Mouse (Mus musculus): ENCODE results near the gene Cand1. TPM values are rescaled to one million over a fixed set of nuclear protein-coding genes. Genes with fewer than 3 reads are reported as not detected.

Gene Cand1
- polyA plus RNA-seq, 1 experiment from 2014 or later: 48.5 TPM

DNA sequence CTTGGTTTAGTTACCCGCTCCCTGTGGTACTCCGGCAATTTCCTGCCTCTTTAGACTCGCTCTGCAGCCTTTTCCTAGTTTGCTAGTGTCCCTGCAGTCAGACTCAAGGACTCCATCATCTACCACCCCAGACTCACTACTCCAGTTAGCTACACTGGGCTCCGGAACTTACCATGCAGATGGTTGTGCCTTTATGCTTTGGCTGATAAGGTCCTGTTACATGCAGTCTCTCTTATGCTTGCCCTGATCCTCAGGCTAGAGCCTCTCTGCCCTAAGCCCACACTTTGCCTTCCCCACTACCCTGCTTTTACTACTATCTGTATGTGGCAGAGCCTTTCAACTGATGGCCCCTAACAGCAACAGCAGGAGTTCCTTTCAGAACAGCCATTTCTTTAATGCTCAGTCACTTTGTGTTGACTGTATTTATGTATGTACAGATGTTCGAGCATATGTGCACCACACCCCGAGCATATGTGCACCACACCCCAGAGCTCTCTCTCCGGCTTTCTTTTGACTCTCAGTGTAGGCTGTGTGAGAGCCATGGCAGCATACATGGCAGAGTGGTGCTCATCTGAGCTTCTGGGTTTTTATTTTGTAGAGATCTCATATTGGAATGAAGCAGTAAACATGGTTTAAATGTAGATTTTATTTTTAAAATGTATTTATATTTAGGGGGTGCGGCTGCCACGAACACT is 41.5 kb downstream of the Cand1 start:
- no peaks in the 10 kb centered on the region for H3K9me3 ChIP-seq (ENCODE audit: control insufficient read depth, low read length)
- no peaks in the 10 kb centered on the region for H3K4me1 ChIP-seq (replicated peaks; ENCODE audit: control insufficient read depth, insufficient read depth, low read length)
- H3K27me3 ChIP-seq (replicated peaks; ENCODE audit: control insufficient read depth, insufficient read depth, low read length): no peaks in the 10 kb centered on the region
- H3K36me3 ChIP-seq (ENCODE audit: control insufficient read depth, insufficient read depth): peaks cover 22% of the 10 kb centered on the region
- H3K9ac ChIP-seq (replicated peaks; ENCODE audit: low read depth, low read length): no peak overlapping the region
- H3K4me2 ChIP-seq (ENCODE audit: low read length): no peak overlapping the region
- H3K4me3 ChIP-seq (replicated peaks; ENCODE audit: low read length): no peak overlapping the region
- no peak overlapping the region for H3K27ac ChIP-seq (ENCODE audit: low read length)
- 89% methylated on average over 9 of the region's 9 CpGs for WGBS
- peak; percentile 80 for ATAC-seq

GRCm38 (mm10) chr10:119197621-119198150 is 42.2 kb downstream of the Cand1 start:
- no peaks in the 10 kb centered on the region for H3K27me3 ChIP-seq (replicated peaks; ENCODE audit: control insufficient read depth, insufficient read depth, low read length)
- ATAC-seq: no peak
- peaks cover 17% of the 10 kb centered on the region for H3K36me3 ChIP-seq (ENCODE audit: control insufficient read depth, insufficient read depth)
- no peak overlapping the region for H3K9ac ChIP-seq (replicated peaks; ENCODE audit: low read depth, low read length)
- H3K4me2 ChIP-seq (ENCODE audit: low read length): no peak overlapping the region
- H3K4me3 ChIP-seq (replicated peaks; ENCODE audit: low read length): no peak overlapping the region
- H3K4me1 ChIP-seq (replicated peaks; ENCODE audit: control insufficient read depth, insufficient read depth, low read length): no peaks in the 10 kb centered on the region
- no peak overlapping the region for H3K27ac ChIP-seq (ENCODE audit: low read length)
- H3K9me3 ChIP-seq (ENCODE audit: control insufficient read depth, low read length): no peaks in the 10 kb centered on the region
- WGBS: 89% methylated on average over 13 of the region's 13 CpGs

- Histone ChIP-seq H3K36me3 (ENCODE audit: control insufficient read depth, insufficient read depth) (no peaks in the 10 kb centered on the region), H3K4me3 (replicated peaks; ENCODE audit: low read length) (no peak overlapping the region), H3K9me3 (ENCODE audit: control insufficient read depth, low read length) (no peaks in the 10 kb centered on the region), H3K4me2 (ENCODE audit: low read length) (no peak overlapping the region), H3K4me1 (replicated peaks; ENCODE audit: control insufficient read depth, insufficient read depth, low read length) (no peaks in the 10 kb centered on the region), H3K27me3 (replicated peaks; ENCODE audit: control insufficient read depth, insufficient read depth, low read length) (no peaks in the 10 kb centered on the region), H3K27ac (ENCODE audit: low read length) (no peak overlapping the region), H3K9ac (replicated peaks; ENCODE audit: low read depth, low read length) (no peak overlapping the region)
- no peak for ATAC-seq
- 74% methylated on average over 8 of the region's 8 CpGs for WGBS
Observed at GRCm38 (mm10) chr10:119192598-119193372, 47.1 kb downstream of the Cand1 start.

GRCm38 (mm10) chr10:119187720-119188119 is 52.1 kb downstream of the Cand1 start:
- no peaks in the 10 kb centered on the region for H3K27me3 ChIP-seq (replicated peaks; ENCODE audit: control insufficient read depth, insufficient read depth, low read length)
- WGBS: 61% methylated on average over 4 of the region's 4 CpGs
- H3K9ac ChIP-seq (replicated peaks; ENCODE audit: low read depth, low read length): no peak overlapping the region
- H3K4me3 ChIP-seq (replicated peaks; ENCODE audit: low read length): no peak overlapping the region
- 0 out of 2 replicates have a peak, but pooled peaks cover 2% of the 10 kb centered on the region for H3K4me1 ChIP-seq (replicated peaks; ENCODE audit: control insufficient read depth, insufficient read depth, low read length)
- no peaks in the 10 kb centered on the region for H3K36me3 ChIP-seq (ENCODE audit: control insufficient read depth, insufficient read depth)
- H3K9me3 ChIP-seq (ENCODE audit: control insufficient read depth, low read length): no peaks in the 10 kb centered on the region
- no peak for ATAC-seq
- H3K4me2 ChIP-seq (ENCODE audit: low read length): no peak overlapping the region
- H3K27ac ChIP-seq (ENCODE audit: low read length): no peak overlapping the region

DNA sequence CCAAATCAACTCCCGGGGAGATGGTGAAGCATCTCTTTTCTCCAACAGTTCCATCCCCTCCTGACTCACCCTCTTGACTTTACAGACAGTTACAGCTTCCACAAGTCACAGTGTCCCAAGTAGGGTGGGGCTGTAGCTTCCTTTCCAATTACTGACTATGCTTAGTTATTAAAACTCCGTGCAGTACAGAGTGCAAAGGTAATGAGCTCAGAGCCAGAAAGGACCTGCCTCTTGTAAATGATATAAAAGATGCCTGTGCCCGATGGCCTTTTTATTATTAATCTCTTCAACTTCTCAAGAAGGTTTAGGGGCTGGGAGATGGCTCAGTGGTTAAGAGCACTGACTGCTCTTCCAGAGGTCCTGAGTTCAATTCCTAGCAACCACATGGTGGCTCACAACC is 70.2 kb downstream of the Cand1 start:
- 91% methylated on average over 3 of the region's 3 CpGs for WGBS
- Histone ChIP-seq H3K4me3 (replicated peaks; ENCODE audit: low read length) (no peak overlapping the region), H3K9me3 (ENCODE audit: control insufficient read depth, low read length) (no peaks in the 10 kb centered on the region), H3K9ac (replicated peaks; ENCODE audit: low read depth, low read length) (no peak overlapping the region), H3K4me2 (ENCODE audit: low read length) (no peak overlapping the region), H3K4me1 (replicated peaks; ENCODE audit: control insufficient read depth, insufficient read depth, low read length) (no peaks in the 10 kb centered on the region), H3K27ac (ENCODE audit: low read length) (no peak overlapping the region), H3K36me3 (ENCODE audit: control insufficient read depth, insufficient read depth) (no peaks in the 10 kb centered on the region), H3K27me3 (replicated peaks; ENCODE audit: control insufficient read depth, insufficient read depth, low read length) (no peaks in the 10 kb centered on the region)
- ATAC-seq: no peak

DNA sequence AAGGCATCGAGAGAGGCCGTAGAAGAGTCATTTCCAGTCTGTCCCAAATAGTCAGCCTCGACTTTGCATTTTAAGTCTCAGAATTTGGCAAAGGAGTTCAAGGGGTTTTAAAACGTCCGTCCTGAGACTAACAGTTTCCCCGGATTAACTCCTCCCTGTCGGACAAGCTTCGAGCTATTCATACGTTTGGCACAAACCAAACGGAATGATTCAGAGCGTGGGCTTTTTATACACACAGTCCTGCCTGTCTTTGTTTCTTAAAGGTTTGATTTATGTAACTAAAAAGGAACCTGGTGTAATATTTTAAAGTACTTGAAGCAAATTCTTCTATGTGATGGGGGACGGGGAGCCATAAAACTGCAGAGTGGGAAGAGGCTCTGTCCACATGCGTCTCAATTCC is 70.6 kb downstream of the Cand1 start:
- Histone ChIP-seq H3K4me3 (replicated peaks; ENCODE audit: low read length) (no peak overlapping the region), H3K9me3 (ENCODE audit: control insufficient read depth, low read length) (no peaks in the 10 kb centered on the region), H3K36me3 (ENCODE audit: control insufficient read depth, insufficient read depth) (no peaks in the 10 kb centered on the region), H3K27ac (ENCODE audit: low read length) (no peak overlapping the region), H3K9ac (replicated peaks; ENCODE audit: low read depth, low read length) (no peak overlapping the region), H3K4me1 (replicated peaks; ENCODE audit: control insufficient read depth, insufficient read depth, low read length) (no peaks in the 10 kb centered on the region), H3K27me3 (replicated peaks; ENCODE audit: control insufficient read depth, insufficient read depth, low read length) (no peaks in the 10 kb centered on the region), H3K4me2 (ENCODE audit: low read length) (no peak overlapping the region)
- ATAC-seq: no peak
- 71% methylated on average over 13 of the region's 13 CpGs for WGBS

GRCm38 (mm10) chr10:119168791-119169190 is 71.1 kb downstream of the Cand1 start:
- no peaks in the 10 kb centered on the region for H3K27me3 ChIP-seq (replicated peaks; ENCODE audit: control insufficient read depth, insufficient read depth, low read length)
- H3K9ac ChIP-seq (replicated peaks; ENCODE audit: low read depth, low read length): no peak overlapping the region
- no peak overlapping the region for H3K4me2 ChIP-seq (ENCODE audit: low read length)
- 33% methylated on average over 14 of the region's 14 CpGs for WGBS
- no peaks in the 10 kb centered on the region for H3K36me3 ChIP-seq (ENCODE audit: control insufficient read depth, insufficient read depth)
- H3K27ac ChIP-seq (ENCODE audit: low read length): no peak overlapping the region
- no peak overlapping the region for H3K4me3 ChIP-seq (replicated peaks; ENCODE audit: low read length)
- no peaks in the 10 kb centered on the region for H3K9me3 ChIP-seq (ENCODE audit: control insufficient read depth, low read length)
- no peak for ATAC-seq
- no peaks in the 10 kb centered on the region for H3K4me1 ChIP-seq (replicated peaks; ENCODE audit: control insufficient read depth, insufficient read depth, low read length)

DNA sequence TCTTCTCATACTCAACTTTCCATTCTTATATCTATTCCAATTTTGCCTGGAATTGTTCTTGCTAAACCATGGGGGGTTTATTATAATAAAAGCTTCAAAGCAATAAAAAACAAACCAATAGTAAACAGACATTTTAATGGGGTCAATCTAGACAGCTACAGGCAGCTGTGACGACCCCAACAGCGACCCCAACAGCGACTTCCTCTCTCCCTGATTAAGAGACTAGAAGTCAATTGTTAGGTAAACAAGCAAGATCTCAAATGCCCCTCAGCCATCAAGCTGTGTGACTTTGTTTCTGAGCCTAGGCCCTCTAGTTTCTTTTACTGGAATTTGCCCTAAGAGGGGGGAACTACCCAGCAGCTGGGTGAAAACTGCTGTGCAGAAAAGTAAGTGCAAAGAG is 72.0 kb downstream of the Cand1 start:
- no peak overlapping the region for H3K9ac ChIP-seq (replicated peaks; ENCODE audit: low read depth, low read length)
- no peaks in the 10 kb centered on the region for H3K36me3 ChIP-seq (ENCODE audit: control insufficient read depth, insufficient read depth)
- no peaks in the 10 kb centered on the region for H3K4me1 ChIP-seq (replicated peaks; ENCODE audit: control insufficient read depth, insufficient read depth, low read length)
- no peak for ATAC-seq
- no peak overlapping the region for H3K4me2 ChIP-seq (ENCODE audit: low read length)
- H3K27me3 ChIP-seq (replicated peaks; ENCODE audit: control insufficient read depth, insufficient read depth, low read length): no peaks in the 10 kb centered on the region
- H3K4me3 ChIP-seq (replicated peaks; ENCODE audit: low read length): no peak overlapping the region
- H3K27ac ChIP-seq (ENCODE audit: low read length): no peak overlapping the region
- 12% methylated on average over 3 of the region's 3 CpGs for WGBS
- H3K9me3 ChIP-seq (ENCODE audit: control insufficient read depth, low read length): no peaks in the 10 kb centered on the region

- Histone ChIP-seq H3K4me1 (replicated peaks; ENCODE audit: control insufficient read depth, insufficient read depth, low read length) (no peaks in the 10 kb centered on the region), H3K4me2 (ENCODE audit: low read length) (no peak overlapping the region)
Observed at GRCm38 (mm10) chr10:119165051-119165450, 74.8 kb downstream of the Cand1 start.

More at GRCm38 (mm10) chr10:119165051-119165450, 74.8 kb downstream of the Cand1 start:
- H3K27me3 ChIP-seq (replicated peaks; ENCODE audit: control insufficient read depth, insufficient read depth, low read length): no peaks in the 10 kb centered on the region
- ATAC-seq: no peak
- H3K4me3 ChIP-seq (replicated peaks; ENCODE audit: low read length): no peak overlapping the region
- H3K9ac ChIP-seq (replicated peaks; ENCODE audit: low read depth, low read length): no peak overlapping the region
- H3K36me3 ChIP-seq (ENCODE audit: control insufficient read depth, insufficient read depth): no peaks in the 10 kb centered on the region
- no peak overlapping the region for H3K27ac ChIP-seq (ENCODE audit: low read length)
- H3K9me3 ChIP-seq (ENCODE audit: control insufficient read depth, low read length): no peaks in the 10 kb centered on the region
- WGBS: 95% methylated on average over 10 of the region's 10 CpGs
